Mouse (Mus musculus): ENCODE results near the gene Gm6034. TPM values are rescaled to one million over a fixed set of nuclear protein-coding genes. Genes with fewer than 3 reads are reported as not detected.
"Not testable (repeated sequence)": the region's sequence is repeated elsewhere in the genome, so short reads cannot be mapped to it uniquely, and the experiment has no call there.

Gene Gm6034
- total and polyA plus RNA-seq, 2 experiments from 2014 or later: not detected

GRCm38 (mm10) chr17:36035010-36035638 lies 7.6 kb upstream of the Gm6034 start:
- TF ChIP-seq CTCF (IDR thresholded peaks at IDR 0.05; ENCODE audit: low read depth): peak; percentile 65
- not testable (repeated sequence) for H3K27ac ChIP-seq; H3K9ac ChIP-seq (replicated peaks; ENCODE audit: low read length); H3K9me3 ChIP-seq (ENCODE audit: low read length); H3K36me3 ChIP-seq (ENCODE audit: insufficient read depth, low read length); H3K4me1 ChIP-seq (ENCODE audit: insufficient read depth, low read length); H3K4me3 ChIP-seq (ENCODE audit: low read length); ATAC-seq; H3K4me2 ChIP-seq (ENCODE audit: low read depth, low read length); H3K27me3 ChIP-seq (ENCODE audit: insufficient read depth, low read length)
- 36% methylated on average over 3 of the region's 3 CpGs for WGBS
- DNase-seq (ENCODE audit: low spot score): peak; percentile 50

- not testable (repeated sequence) for H3K4me2 ChIP-seq (ENCODE audit: low read depth, low read length); H3K4me3 ChIP-seq (ENCODE audit: low read length)
Measured at GRCm38 (mm10) chr17:36036126-36036525, 6.6 kb upstream of the Gm6034 start.

GRCm38 (mm10) chr17:36040604-36041003 lies 2.2 kb upstream of the Gm6034 start:
- not testable (repeated sequence) for H3K4me3 ChIP-seq (ENCODE audit: low read length); H3K4me1 ChIP-seq (ENCODE audit: insufficient read depth, low read length); H3K9me3 ChIP-seq (ENCODE audit: low read length); H3K9ac ChIP-seq (replicated peaks; ENCODE audit: low read length); H3K36me3 ChIP-seq (ENCODE audit: insufficient read depth, low read length); DNase-seq (ENCODE audit: low spot score); H3K27me3 ChIP-seq (ENCODE audit: insufficient read depth, low read length); ATAC-seq; H3K27ac ChIP-seq; H3K4me2 ChIP-seq (ENCODE audit: low read depth, low read length)
- WGBS: 86% methylated on average over 2 of the region's 2 CpGs

More at GRCm38 (mm10) chr17:36036126-36036525, 6.6 kb upstream of the Gm6034 start:
- not testable (repeated sequence) for H3K9me3 ChIP-seq (ENCODE audit: low read length); H3K36me3 ChIP-seq (ENCODE audit: insufficient read depth, low read length); H3K9ac ChIP-seq (replicated peaks; ENCODE audit: low read length); DNase-seq (ENCODE audit: low spot score); H3K27me3 ChIP-seq (ENCODE audit: insufficient read depth, low read length); H3K27ac ChIP-seq; ATAC-seq; H3K4me1 ChIP-seq (ENCODE audit: insufficient read depth, low read length)
- 87% methylated on average over 13 of the region's 13 CpGs for WGBS

GRCm38 (mm10) chr17:36042055-36042454 lies 706 bp upstream of the Gm6034 start:
- peak overlapping the region; percentile 61 for H3K4me2 ChIP-seq (ENCODE audit: low read depth, low read length)
- not testable (repeated sequence) for H3K9me3 ChIP-seq (ENCODE audit: low read length); DNase-seq (ENCODE audit: low spot score); H3K27me3 ChIP-seq (ENCODE audit: insufficient read depth, low read length); H3K36me3 ChIP-seq (ENCODE audit: insufficient read depth, low read length); H3K27ac ChIP-seq; H3K4me1 ChIP-seq (ENCODE audit: insufficient read depth, low read length)
- under 1% methylated on average over 19 of the region's 19 CpGs for WGBS
- ATAC-seq: peak; percentile 77
- 0 out of 2 replicates have a peak overlapping the region, but pooled peaks have one; percentile 9 for H3K9ac ChIP-seq (replicated peaks; ENCODE audit: low read length)
- peak overlapping the region; percentile 36 for H3K4me3 ChIP-seq (ENCODE audit: low read length)

- peak overlapping the region; percentile 36 for H3K4me3 ChIP-seq (ENCODE audit: low read length)
- peak overlapping the region; percentile 61 for H3K4me2 ChIP-seq (ENCODE audit: low read depth, low read length)
- H3K9me3 ChIP-seq (ENCODE audit: low read length): no peaks in the 10 kb centered on the region
- H3K36me3 ChIP-seq (ENCODE audit: insufficient read depth, low read length): no peaks in the 10 kb centered on the region
- DNase-seq (ENCODE audit: low spot score): no peak
- no peak overlapping the region for H3K9ac ChIP-seq (replicated peaks; ENCODE audit: low read length)
- no peaks in the 10 kb centered on the region for H3K27me3 ChIP-seq (ENCODE audit: insufficient read depth, low read length)
- ATAC-seq: no peak
- 80% methylated on average over 3 of the region's 3 CpGs for WGBS
- no peak for TF ChIP-seq CTCF (IDR thresholded peaks at IDR 0.05; ENCODE audit: low read depth)
- H3K27ac ChIP-seq: no peak overlapping the region
- H3K4me1 ChIP-seq (ENCODE audit: insufficient read depth, low read length): no peaks in the 10 kb centered on the region
Measured at GRCm38 (mm10) chr17:36043286-36043685, 525 bp downstream of the Gm6034 start.

GRCm38 (mm10) chr17:36057927-36058326 lies 15.2 kb downstream of the Gm6034 start:
- not testable (repeated sequence) for H3K27me3 ChIP-seq (ENCODE audit: insufficient read depth, low read length); H3K36me3 ChIP-seq (ENCODE audit: insufficient read depth, low read length); H3K4me3 ChIP-seq (ENCODE audit: low read length); H3K9ac ChIP-seq (replicated peaks; ENCODE audit: low read length); ATAC-seq; H3K9me3 ChIP-seq (ENCODE audit: low read length); H3K4me1 ChIP-seq (ENCODE audit: insufficient read depth, low read length); H3K27ac ChIP-seq; DNase-seq (ENCODE audit: low spot score); H3K4me2 ChIP-seq (ENCODE audit: low read depth, low read length)
- WGBS: 86% methylated on average over 22 of the region's 25 CpGs

GRCm38 (mm10) chr17:36058362-36058761 lies 15.6 kb downstream of the Gm6034 start, which contains the start of gene Gm11127:
Gm11127 (minus strand) TSS chr17:36058371.
- DNase-seq (ENCODE audit: low spot score); H3K4me1 ChIP-seq (ENCODE audit: insufficient read depth, low read length); H3K27ac ChIP-seq; H3K4me2 ChIP-seq (ENCODE audit: low read depth, low read length); H3K9me3 ChIP-seq (ENCODE audit: low read length); H3K4me3 ChIP-seq (ENCODE audit: low read length); H3K36me3 ChIP-seq (ENCODE audit: insufficient read depth, low read length); H3K9ac ChIP-seq (replicated peaks; ENCODE audit: low read length); ATAC-seq; H3K27me3 ChIP-seq (ENCODE audit: insufficient read depth, low read length): not testable (repeated sequence)
- WGBS: 68% methylated on average over 1 of the region's 1 CpGs

Data from hindbrain, postnatal 0 days (tissue).